Mouse (Mus musculus): ENCODE data around the gene Casp8ap2. TPM values are rescaled to one million over a fixed set of nuclear protein-coding genes. Genes with fewer than 3 reads are reported as not detected.

Casp8ap2 gene
- polyA plus RNA-seq, 1 experiment from 2014 or later, result 24.6 TPM

GRCm38 (mm10) chr4:32602660-32603059, 12.6 kb upstream of the Casp8ap2 start, which contains the start of gene Gja10:
TSS of gene Gja10 (minus strand) at chr4:32602760.
- Histone ChIP-seq H3K27ac (replicated peaks in 1 of 2; ENCODE audit: control insufficient read depth in 1 of 2, insufficient read depth in 1 of 2, low read depth in 2 of 2, low read length in 2 of 2) (no peak within 1 kb of the TSS), H3K36me3 (ENCODE audit: control insufficient read depth, insufficient read depth, low read length) (no peaks in the 10 kb centered on the region), H3K4me1 (ENCODE audit: control insufficient read depth in 2 of 2, insufficient read depth in 2 of 2, low read length in 2 of 2) (peaks cover 0 to 2% of the 10 kb centered on the region in 2 experiments; a peak in 2 of 4 replicates), H3K9me3 (ENCODE audit: control insufficient read depth, low read length) (no peaks in the 10 kb centered on the region), H3K9ac (ENCODE audit: low read length) (no peak within 1 kb of the TSS), H3K4me2 (ENCODE audit: low read length) (no peak within 1 kb of the TSS), H3K27me3 (ENCODE audit: control insufficient read depth, insufficient read depth, low read length) (no peaks in the 10 kb centered on the region), H3K4me3 (ENCODE audit: control insufficient read depth in 1 of 2, insufficient read depth in 1 of 2, low read depth in 1 of 2, low read length in 2 of 2) (no peak within 1 kb of the TSS)
- no peak for ATAC-seq (ENCODE audit: insufficient number of reproducible peaks, insufficient read depth, low FRiP score, low read depth)
- 47% methylated on average over 3 of the region's 3 CpGs for WGBS

GRCm38 (mm10) chr4:32621637-32622036, 6.4 kb downstream of the Casp8ap2 start:
- no peak overlapping the region for H3K4me3 ChIP-seq (ENCODE audit: control insufficient read depth in 1 of 2, insufficient read depth in 1 of 2, low read depth in 1 of 2, low read length in 2 of 2)
- no peak overlapping the region for H3K4me2 ChIP-seq (ENCODE audit: low read length)
- H3K9ac ChIP-seq (ENCODE audit: low read length), result no peak overlapping the region
- peaks cover 2 to 11% of the 10 kb centered on the region in 2 experiments; a peak in 3 of 4 replicates for H3K4me1 ChIP-seq (ENCODE audit: control insufficient read depth in 2 of 2, insufficient read depth in 2 of 2, low read length in 2 of 2)
- H3K36me3 ChIP-seq (ENCODE audit: control insufficient read depth, insufficient read depth, low read length), result peaks cover 20% of the 10 kb centered on the region
- no peak for ATAC-seq (ENCODE audit: insufficient number of reproducible peaks, insufficient read depth, low FRiP score, low read depth)
- H3K27me3 ChIP-seq (ENCODE audit: control insufficient read depth, insufficient read depth, low read length), result no peaks in the 10 kb centered on the region
- H3K27ac ChIP-seq (replicated peaks in 1 of 2; ENCODE audit: control insufficient read depth in 1 of 2, insufficient read depth in 1 of 2, low read depth in 2 of 2, low read length in 2 of 2), result no peak overlapping the region
- no peaks in the 10 kb centered on the region for H3K9me3 ChIP-seq (ENCODE audit: control insufficient read depth, low read length)

GRCm38 (mm10) chr4:32651669-32652068, 36.4 kb downstream of the Casp8ap2 start:
- no peak for ATAC-seq (ENCODE audit: insufficient number of reproducible peaks, insufficient read depth, low FRiP score, low read depth)
- H3K36me3 ChIP-seq (ENCODE audit: control insufficient read depth, insufficient read depth, low read length), result peaks cover 64% of the 10 kb centered on the region
- no peaks in the 10 kb centered on the region for H3K27me3 ChIP-seq (ENCODE audit: control insufficient read depth, insufficient read depth, low read length)
- 74% methylated on average over 5 of the region's 5 CpGs for WGBS
- H3K4me2 ChIP-seq (ENCODE audit: low read length), result no peak overlapping the region
- H3K9me3 ChIP-seq (ENCODE audit: control insufficient read depth, low read length), result no peaks in the 10 kb centered on the region
- no peak overlapping the region for H3K4me3 ChIP-seq (ENCODE audit: control insufficient read depth in 1 of 2, insufficient read depth in 1 of 2, low read depth in 1 of 2, low read length in 2 of 2)
- H3K27ac ChIP-seq (replicated peaks in 1 of 2; ENCODE audit: control insufficient read depth in 1 of 2, insufficient read depth in 1 of 2, low read depth in 2 of 2, low read length in 2 of 2), result no peak overlapping the region
- H3K9ac ChIP-seq (ENCODE audit: low read length), result no peak overlapping the region
- H3K4me1 ChIP-seq (ENCODE audit: control insufficient read depth in 2 of 2, insufficient read depth in 2 of 2, low read length in 2 of 2), result no peaks in the 10 kb centered on the region

GRCm38 (mm10) chr4:32656146-32656904, 41.1 kb downstream of the Casp8ap2 start:
- no peaks in the 10 kb centered on the region for H3K27me3 ChIP-seq (ENCODE audit: control insufficient read depth, insufficient read depth, low read length)
- H3K9ac ChIP-seq (ENCODE audit: low read length), result peak overlapping the region; percentile 58
- H3K4me2 ChIP-seq (ENCODE audit: low read length), result peak overlapping the region; percentile 76
- peak overlapping the region; percentile 76 to 84 for H3K27ac ChIP-seq (replicated peaks in 1 of 2; ENCODE audit: control insufficient read depth in 1 of 2, insufficient read depth in 1 of 2, low read depth in 2 of 2, low read length in 2 of 2)
- peaks cover 26% of the 10 kb centered on the region for H3K36me3 ChIP-seq (ENCODE audit: control insufficient read depth, insufficient read depth, low read length)
- peak overlapping the region; percentile 86 to 87 for H3K4me3 ChIP-seq (ENCODE audit: control insufficient read depth in 1 of 2, insufficient read depth in 1 of 2, low read depth in 1 of 2, low read length in 2 of 2)
- no peaks in the 10 kb centered on the region for H3K9me3 ChIP-seq (ENCODE audit: control insufficient read depth, low read length)
- 57% methylated on average over 11 of the region's 11 CpGs for WGBS
- no peak for ATAC-seq (ENCODE audit: insufficient number of reproducible peaks, insufficient read depth, low FRiP score, low read depth)
- 0 out of 4 replicates have a peak, but pooled peaks cover 0 to 5% of the 10 kb centered on the region in 2 experiments for H3K4me1 ChIP-seq (ENCODE audit: control insufficient read depth in 2 of 2, insufficient read depth in 2 of 2, low read length in 2 of 2)

GRCm38 (mm10) chr4:32656918-32657662, 41.8 kb downstream of the Casp8ap2 start, which contains the start of gene Mdn1:
TSS of gene Mdn1 (plus strand) at chr4:32657119.
- Histone ChIP-seq H3K4me2 (ENCODE audit: low read length) (peak within 1 kb of the TSS; percentile 76), H3K27ac (replicated peaks in 1 of 2; ENCODE audit: control insufficient read depth in 1 of 2, insufficient read depth in 1 of 2, low read depth in 2 of 2, low read length in 2 of 2) (peak within 1 kb of the TSS; percentile 76 to 84), H3K4me1 (ENCODE audit: control insufficient read depth in 2 of 2, insufficient read depth in 2 of 2, low read length in 2 of 2) (0 out of 4 replicates have a peak, but pooled peaks cover 0 to 5% of the 10 kb centered on the region in 2 experiments), H3K4me3 (ENCODE audit: control insufficient read depth in 1 of 2, insufficient read depth in 1 of 2, low read depth in 1 of 2, low read length in 2 of 2) (peak within 1 kb of the TSS; percentile 86 to 87), H3K9me3 (ENCODE audit: control insufficient read depth, low read length) (no peaks in the 10 kb centered on the region), H3K9ac (ENCODE audit: low read length) (peak within 1 kb of the TSS; percentile 77), H3K36me3 (ENCODE audit: control insufficient read depth, insufficient read depth, low read length) (peaks cover 18% of the 10 kb centered on the region), H3K27me3 (ENCODE audit: control insufficient read depth, insufficient read depth, low read length) (no peaks in the 10 kb centered on the region)
- peak; percentile 84 for ATAC-seq (ENCODE audit: insufficient number of reproducible peaks, insufficient read depth, low FRiP score, low read depth)
- WGBS, result under 1% methylated on average over 68 of the region's 68 CpGs

- 83% methylated on average over 4 of the region's 4 CpGs for WGBS
- Histone ChIP-seq H3K27me3 (ENCODE audit: control insufficient read depth, insufficient read depth, low read length) (no peaks in the 10 kb centered on the region), H3K4me2 (ENCODE audit: low read length) (no peak overlapping the region), H3K27ac (replicated peaks in 1 of 2; ENCODE audit: control insufficient read depth in 1 of 2, insufficient read depth in 1 of 2, low read depth in 2 of 2, low read length in 2 of 2) (no peak overlapping the region), H3K9me3 (ENCODE audit: control insufficient read depth, low read length) (no peaks in the 10 kb centered on the region), H3K4me3 (ENCODE audit: control insufficient read depth in 1 of 2, insufficient read depth in 1 of 2, low read depth in 1 of 2, low read length in 2 of 2) (no peak overlapping the region), H3K36me3 (ENCODE audit: control insufficient read depth, insufficient read depth, low read length) (peaks cover 72% of the 10 kb centered on the region), H3K4me1 (ENCODE audit: control insufficient read depth in 2 of 2, insufficient read depth in 2 of 2, low read length in 2 of 2) (no peaks in the 10 kb centered on the region), H3K9ac (ENCODE audit: low read length) (no peak overlapping the region)
- no peak for ATAC-seq (ENCODE audit: insufficient number of reproducible peaks, insufficient read depth, low FRiP score, low read depth)
Observed at GRCm38 (mm10) chr4:32665843-32666242, 50.6 kb downstream of the Casp8ap2 start.

GRCm38 (mm10) chr4:32668291-32668690, 53.0 kb downstream of the Casp8ap2 start:
- H3K4me2 ChIP-seq (ENCODE audit: low read length), result no peak overlapping the region
- 94% methylated on average over 1 of the region's 1 CpGs for WGBS
- no peaks in the 10 kb centered on the region for H3K27me3 ChIP-seq (ENCODE audit: control insufficient read depth, insufficient read depth, low read length)
- ATAC-seq (ENCODE audit: insufficient number of reproducible peaks, insufficient read depth, low FRiP score, low read depth), result no peak
- no peak overlapping the region for H3K4me3 ChIP-seq (ENCODE audit: control insufficient read depth in 1 of 2, insufficient read depth in 1 of 2, low read depth in 1 of 2, low read length in 2 of 2)
- H3K36me3 ChIP-seq (ENCODE audit: control insufficient read depth, insufficient read depth, low read length), result peaks cover 89% of the 10 kb centered on the region
- no peak overlapping the region for H3K9ac ChIP-seq (ENCODE audit: low read length)
- no peaks in the 10 kb centered on the region for H3K9me3 ChIP-seq (ENCODE audit: control insufficient read depth, low read length)
- H3K4me1 ChIP-seq (ENCODE audit: control insufficient read depth in 2 of 2, insufficient read depth in 2 of 2, low read length in 2 of 2), result no peaks in the 10 kb centered on the region
- no peak overlapping the region for H3K27ac ChIP-seq (replicated peaks in 1 of 2; ENCODE audit: control insufficient read depth in 1 of 2, insufficient read depth in 1 of 2, low read depth in 2 of 2, low read length in 2 of 2)

All from heart, embryonic 14.5 days (tissue).